Mouse (Mus musculus) forelimb bud, embryonic 11.5 days (tissue): ENCODE results near the gene Fam193a.

Source experiments
- DNase-seq: peaks from one replicate; pipeline ENCODE4 v3.0.0-alpha.2; 2012; ENCODE audit warnings: low read depth, low spot score

The Fam193a gene

GRCm38 (mm10) chr5:34369341-34370021, at the start of gene Fam193a:
Fam193a (plus strand) TSS chr5:34369933.
- DNase-seq = peak; percentile 95

- no peak for DNase-seq
Observed at GRCm38 (mm10) chr5:34321236-34321635, 48.5 kb upstream of the Fam193a start.

- DNase-seq = no peak
Observed at GRCm38 (mm10) chr5:34325286-34325685, 44.4 kb upstream of the Fam193a start.

- DNase-seq = peak; percentile 31
Observed at GRCm38 (mm10) chr5:34326249-34326691, 43.5 kb upstream of the Fam193a start.

- peak; percentile 28 for DNase-seq
Observed at GRCm38 (mm10) chr5:34326875-34327576, 42.7 kb upstream of the Fam193a start.

- no peak for DNase-seq
Observed at GRCm38 (mm10) chr5:34330136-34330535, 39.6 kb upstream of the Fam193a start.

- no peak for DNase-seq
Observed at GRCm38 (mm10) chr5:34334081-34334480, 35.7 kb upstream of the Fam193a start.

GRCm38 (mm10) chr5:34335539-34336096, 34.1 kb upstream of the Fam193a start:
- DNase-seq = peak; percentile 46

- peak; percentile 98 for DNase-seq
Observed at GRCm38 (mm10) chr5:34336097-34336774, 33.5 kb upstream of the Fam193a start, which contains the start of gene Rnf4. Rnf4 (plus strand) TSS chr5:34336289.

- peak; percentile 68 for DNase-seq
Observed at GRCm38 (mm10) chr5:34336775-34337450, 32.8 kb upstream of the Fam193a start.

- no peak for DNase-seq
Observed at GRCm38 (mm10) chr5:34340246-34340645, 29.5 kb upstream of the Fam193a start.

- no peak for DNase-seq
Observed at GRCm38 (mm10) chr5:34352084-34352631, 17.6 kb upstream of the Fam193a start.

- DNase-seq = no peak
Observed at GRCm38 (mm10) chr5:34360261-34360660, 9.5 kb upstream of the Fam193a start.

- no peak for DNase-seq
Observed at GRCm38 (mm10) chr5:34363115-34363514, 6.6 kb upstream of the Fam193a start.

GRCm38 (mm10) chr5:34368551-34369290, 1.0 kb upstream of the Fam193a start:
- DNase-seq = no peak

- peak; percentile 12 for DNase-seq
Observed at GRCm38 (mm10) chr5:34370022-34370823, 490 bp downstream of the Fam193a start.

- DNase-seq = no peak
Observed at GRCm38 (mm10) chr5:34370840-34371239, 1.1 kb downstream of the Fam193a start.

GRCm38 (mm10) chr5:34372141-34372540, 2.4 kb downstream of the Fam193a start:
- DNase-seq = no peak

- no peak for DNase-seq
Observed at GRCm38 (mm10) chr5:34372541-34372940, 2.8 kb downstream of the Fam193a start.

GRCm38 (mm10) chr5:34378787-34379186, 9.1 kb downstream of the Fam193a start:
- DNase-seq = no peak
